Mouse (Mus musculus) MEL (cell line): ENCODE measurements around the gene Macrod1. TPM values are rescaled to one million over a fixed set of nuclear protein-coding genes. Genes with fewer than 3 reads are reported as not detected.
A peak's percentile ranks its signal among the peaks of the same experiment; 100 is the strongest.

ENCODE experiments used
- DNase-seq: peaks from one replicate; pipeline ENCODE4 v3.0.0; 2011; ENCODE audit warnings: low read depth, low spot score
- H3K27ac ChIP-seq: 2 replicates; pipeline ENCODE4 v1.5.1; 2012; ENCODE audit warnings: low read depth, mild to moderate bottlenecking, control low read depth, low read length, moderate library complexity; ENCODE audit not compliant: control insufficient read depth
- H3K27me3 ChIP-seq, 2 experiments: fragments of 150-350 bp in 1 of 2; sonication (generic) in 1 of 2; 2 replicates each; pipeline ENCODE4 v1.6.1; 2012; ENCODE audit warnings: low read length in 2 of 2, mild to moderate bottlenecking in 2 of 2, improper control_type of control experiment in 1 of 2, moderate library complexity in 1 of 2; ENCODE audit not compliant: insufficient read depth in 2 of 2, control insufficient read depth in 1 of 2
- H3K36me3 ChIP-seq, 2 experiments: 2 replicates each; pipeline ENCODE4 v1.6.1; 2012 to 2014; ENCODE audit warnings: low read length in 2 of 2, improper control_type of control experiment in 1 of 2, inconsistent platforms in 1 of 2, mild to moderate bottlenecking in 1 of 2; ENCODE audit not compliant: insufficient read depth in 2 of 2, control insufficient read depth in 1 of 2
- H3K4me1 ChIP-seq, 2 experiments: fragments of 150-350 bp in 1 of 2; sonication (generic) in 1 of 2; 2 replicates each; pipeline ENCODE4 v1.6.1; 2012; ENCODE audit warnings: low read length in 2 of 2, improper control_type of control experiment in 1 of 2, mild to moderate bottlenecking in 1 of 2; ENCODE audit not compliant: insufficient read depth in 2 of 2, control insufficient read depth in 1 of 2
- H3K4me3 ChIP-seq, 2 experiments: fragments of 150-350 bp in 1 of 2; sonication (generic) in 1 of 2; 2 replicates each; pipeline ENCODE4 v1.5.1; 2012; ENCODE audit warnings: low read depth in 2 of 2, low read length in 2 of 2, mild to moderate bottlenecking in 2 of 2, moderate library complexity in 2 of 2, control low read depth in 1 of 2, improper control_type of control experiment in 1 of 2; ENCODE audit not compliant: control insufficient read depth in 1 of 2, insufficient read depth in 1 of 2
- H3K79me2 ChIP-seq: 2 replicates; pipeline ENCODE4 v1.6.1; 2012; ENCODE audit warnings: mild to moderate bottlenecking, low read length, moderate library complexity; ENCODE audit not compliant: control insufficient read depth, poor library complexity, insufficient read depth
- H3K9ac ChIP-seq: 2 replicates; pipeline ENCODE4 v1.6.1; 2012; ENCODE audit warnings: low read depth, mild to moderate bottlenecking, control low read depth, low read length, moderate library complexity; ENCODE audit not compliant: control insufficient read depth, poor library complexity, severe bottlenecking
- H3K9me3 ChIP-seq: fragments of 150-350 bp; sonication (generic); replicated peaks from 2 replicates; pipeline ENCODE4 v1.6.1; 2012; ENCODE audit warnings: mild to moderate bottlenecking, low read length, improper control_type of control experiment, moderate library complexity; ENCODE audit not compliant: insufficient read depth
- BHLHE40 ChIP-seq: IDR thresholded peaks from 2 replicates; pipeline ENCODE4 v1.6.1; 2012; ENCODE audit warnings: low read depth, mild to moderate bottlenecking, inconsistent platforms, low read length, improper control_type of control experiment, borderline replicate concordance
- CHD1 ChIP-seq: IDR thresholded peaks from 2 replicates; pipeline ENCODE4 v1.6.1; 2012; ENCODE audit warnings: low read depth, mild to moderate bottlenecking, inconsistent platforms, low read length, improper control_type of control experiment
- CHD2 ChIP-seq: IDR thresholded peaks from 2 replicates; pipeline ENCODE4 v1.6.1; 2011; ENCODE audit warnings: low read length, improper control_type of control experiment
- E2F4 ChIP-seq: IDR thresholded peaks from 2 replicates; pipeline ENCODE4 v1.6.1; 2011; ENCODE audit warnings: low read depth, low read length, improper control_type of control experiment, borderline replicate concordance
- ELF1 ChIP-seq: IDR thresholded peaks from 2 replicates; pipeline ENCODE4 v1.6.1; 2014; ENCODE audit warnings: low read depth, mild to moderate bottlenecking, inconsistent platforms, low read length, improper control_type of control experiment, moderate library complexity
- EP300 ChIP-seq, 2 experiments: IDR thresholded peaks; 2 replicates each; pipeline ENCODE4 v1.6.1; 2011; ENCODE audit warnings: improper control_type of control experiment in 2 of 2, low read length in 2 of 2, low read depth in 1 of 2, mild to moderate bottlenecking in 1 of 2
- GATA1 ChIP-seq: IDR thresholded peaks from 2 replicates; pipeline ENCODE4 v1.6.1; 2011; ENCODE audit warnings: low read depth, low read length, improper control_type of control experiment
- KAT2A ChIP-seq: conservative IDR thresholded peaks from 2 replicates; pipeline ENCODE4 v1.6.1; 2012; ENCODE audit warnings: low read depth, low read length, improper control_type of control experiment, inconsistent platforms
- MAZ ChIP-seq: IDR thresholded peaks from 2 replicates; pipeline ENCODE4 v1.6.1; 2012; ENCODE audit warnings: low read depth, mild to moderate bottlenecking, inconsistent platforms, low read length, improper control_type of control experiment
- MYB ChIP-seq: IDR thresholded peaks from 2 replicates; pipeline ENCODE4 v1.6.1; 2011; ENCODE audit warnings: mild to moderate bottlenecking, low read depth, low read length, improper control_type of control experiment
- MYC ChIP-seq: IDR thresholded peaks from 2 replicates; pipeline ENCODE4 v1.6.1; 2011; ENCODE audit warnings: low read depth, mild to moderate bottlenecking, low read length, improper control_type of control experiment, moderate library complexity
- NELFE ChIP-seq: IDR thresholded peaks from 2 replicates; pipeline ENCODE4 v1.6.1; 2011; ENCODE audit warnings: low read depth, low read length, improper control_type of control experiment
- NRF1 ChIP-seq: IDR thresholded peaks from 2 replicates; pipeline ENCODE4 v1.6.1; 2014; ENCODE audit warnings: low read depth, mild to moderate bottlenecking, inconsistent platforms, low read length, improper control_type of control experiment, moderate library complexity; ENCODE audit not compliant: poor library complexity, insufficient read depth, severe bottlenecking
- POLR2A ChIP-seq, 2 experiments: IDR thresholded peaks; 2 replicates each; pipeline ENCODE4 v1.6.1; 2011 to 2012; ENCODE audit warnings: low read length in 2 of 2, mild to moderate bottlenecking in 2 of 2, control low read depth in 1 of 2, improper control_type of control experiment in 1 of 2, low read depth in 1 of 2, moderate library complexity in 1 of 2; ENCODE audit not compliant: control insufficient read depth in 1 of 2, insufficient read depth in 1 of 2, poor library complexity in 1 of 2
- RAD21 ChIP-seq: IDR thresholded peaks from 2 replicates; pipeline ENCODE4 v1.6.1; 2011; ENCODE audit warnings: mild to moderate bottlenecking, low read depth, low read length, improper control_type of control experiment
- SIN3A ChIP-seq: IDR thresholded peaks from 2 replicates; pipeline ENCODE4 v1.6.1; 2012; ENCODE audit warnings: low read length, improper control_type of control experiment, inconsistent platforms
- SMC3 ChIP-seq: IDR thresholded peaks from 2 replicates; pipeline ENCODE4 v1.6.1; 2011; ENCODE audit warnings: low read depth, low read length, improper control_type of control experiment
- TAL1 ChIP-seq: IDR thresholded peaks from 2 replicates; pipeline ENCODE4 v1.6.1; 2012; ENCODE audit warnings: mild to moderate bottlenecking, inconsistent platforms, low read length, moderate library complexity, mixed read lengths
- USF2 ChIP-seq, 2 experiments: IDR thresholded peaks; 2 replicates each; pipeline ENCODE4 v1.6.1; 2011 to 2012; ENCODE audit warnings: improper control_type of control experiment in 2 of 2, low read length in 2 of 2, borderline replicate concordance in 1 of 2, inconsistent platforms in 1 of 2, low read depth in 1 of 2, mild to moderate bottlenecking in 1 of 2; ENCODE audit not compliant: insufficient read depth in 1 of 2
- polyA plus RNA-seq, 2 experiments: library from polyadenylated mRNA; stranded (reverse) in 1 of 2; unstranded in 1 of 2; fragments of >175 nt in 1 of 2; fragments of >200 nt in 1 of 2; gene quantifications; 2 replicates each; pipeline versions ENCODE4 v1.2.1 to v1.2.4; 2012; ENCODE audit warnings: low replicate concordance in 2 of 2, low read depth in 1 of 2; ENCODE audit not compliant: insufficient read length in 2 of 2, insufficient read depth in 1 of 2, missing spikeins in 1 of 2
- total RNA-seq: library from RNA; depleted of rRNA; stranded (reverse); fragments of 300-350 nt; gene quantifications from 2 replicates; pipeline ENCODE4 v1.2.3, GENCODE M21; 2012

The Macrod1 gene
- total and polyA plus RNA-seq, 3 experiments, result 4.5 to 15.7 TPM; not detected in 1

DNA sequence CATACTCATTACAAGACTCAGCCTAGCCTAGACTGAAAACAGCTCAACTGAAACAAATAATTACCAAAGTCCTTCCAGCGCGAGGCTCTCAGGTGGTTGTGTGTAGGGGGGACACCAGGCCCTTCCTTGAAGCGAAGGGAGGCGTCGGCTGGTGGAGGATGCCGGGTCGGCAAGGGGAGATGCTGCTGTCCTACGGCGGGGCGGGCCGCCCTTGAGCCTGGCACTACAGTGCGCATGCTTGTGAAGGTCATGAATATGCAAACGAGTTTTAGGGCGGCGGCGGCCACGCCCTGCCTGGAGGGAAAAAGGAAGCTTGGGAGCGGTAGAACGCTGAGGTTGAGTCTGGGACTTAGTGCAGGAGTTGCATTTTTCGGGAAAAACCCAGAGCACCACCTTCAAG is 87.2 kb downstream of the Macrod1 start:
- H3K36me3 ChIP-seq, result 0 out of 4 replicates have a peak, but pooled peaks cover 0 to 3% of the 10 kb centered on the region in 2 experiments
- H3K4me1 ChIP-seq, result peaks cover 0 to 10% of the 10 kb centered on the region in 2 experiments; a peak in 1 of 4 replicates
- no peaks in the 10 kb centered on the region for H3K79me2 ChIP-seq
- no peaks in the 10 kb centered on the region for H3K27me3 ChIP-seq
- H3K9me3 ChIP-seq, result no peaks in the 10 kb centered on the region
- peak; percentile 90 for DNase-seq
- TF ChIP-seq GATA1, result no peak
- no peak for TF ChIP-seq E2F4
- TF ChIP-seq TAL1, result no peak
- TF ChIP-seq USF2 (IDR thresholded peaks at IDR 0.05; ENCODE audit: borderline replicate concordance in 1 of 2, insufficient read depth in 1 of 2, low read depth in 1 of 2, low read length in 2 of 2), result no peak
- TF ChIP-seq SMC3, result peak; percentile 8; the same call in 1 of the 2 replicates
- no peak for TF ChIP-seq MAZ
- TF ChIP-seq ELF1, result 0 out of 2 replicates have a peak, but pooled peaks have one; percentile 29
- no peak for TF ChIP-seq EP300 (IDR thresholded peaks at IDR 0.05; ENCODE audit: low read depth in 1 of 2, low read length in 2 of 2)
- no peak for TF ChIP-seq MYC
- 0 out of 2 replicates have a peak, but pooled peaks have one; percentile 13 for TF ChIP-seq NELFE
- peak; percentile 93 for TF ChIP-seq NRF1
- TF ChIP-seq MYB, result peak; percentile 61; the same call in 1 of the 2 replicates
- TF ChIP-seq CHD1, result no peak
- TF ChIP-seq SIN3A, result peak; percentile 14; the same call in 1 of the 2 replicates
- TF ChIP-seq RAD21, result no peak
- TF ChIP-seq POLR2A (IDR thresholded peaks at IDR 0.05; ENCODE audit: control insufficient read depth in 1 of 2, insufficient read depth in 1 of 2, low read depth in 1 of 2, low read length in 2 of 2, poor library complexity in 1 of 2), result peak; percentile 21 to 33; a peak in 1 of 4 replicates
- no peak for TF ChIP-seq BHLHE40
- no peak overlapping the region for H3K27ac ChIP-seq
- peak overlapping the region; percentile 48 for H3K9ac ChIP-seq
- H3K4me3 ChIP-seq, result peak overlapping the region; percentile 45 to 63

DNA sequence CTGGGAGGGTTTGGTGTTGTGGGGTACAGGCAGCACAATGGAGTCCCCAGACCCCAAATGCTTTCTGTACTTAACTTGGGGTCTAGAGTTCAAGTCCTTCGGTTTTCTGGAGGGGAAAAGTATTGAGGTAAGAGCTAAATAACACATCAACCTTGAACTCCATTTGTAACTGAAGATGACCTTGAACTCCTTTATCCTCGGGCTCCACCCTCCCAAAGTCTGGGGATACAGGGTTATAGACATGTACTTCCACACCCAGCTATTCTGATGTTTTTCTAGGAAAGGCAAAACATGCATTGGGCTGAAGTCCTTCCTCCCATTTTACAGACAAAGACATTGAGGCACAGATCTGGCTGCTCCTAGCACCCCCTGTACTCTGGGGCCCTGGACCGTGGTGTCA is 87.8 kb downstream of the Macrod1 start:
- DNase-seq, result no peak
- Histone ChIP-seq H3K27me3 (no peaks in the 10 kb centered on the region), H3K9me3 (no peaks in the 10 kb centered on the region), H3K79me2 (no peaks in the 10 kb centered on the region), H3K27ac (no peak overlapping the region), H3K36me3 (0 out of 4 replicates have a peak, but pooled peaks cover 0 to 3% of the 10 kb centered on the region in 2 experiments), H3K4me3 (peak overlapping the region; percentile 45 to 63), H3K4me1 (peaks cover 0 to 10% of the 10 kb centered on the region in 2 experiments; a peak in 1 of 4 replicates), H3K9ac (peak overlapping the region; percentile 43)
- TF ChIP-seq KAT2A (no peak), SIN3A (peak; percentile 13; the same call in 1 of the 2 replicates), CHD2 (no peak), MYB (no peak)
